In the genomic region with DNA sequence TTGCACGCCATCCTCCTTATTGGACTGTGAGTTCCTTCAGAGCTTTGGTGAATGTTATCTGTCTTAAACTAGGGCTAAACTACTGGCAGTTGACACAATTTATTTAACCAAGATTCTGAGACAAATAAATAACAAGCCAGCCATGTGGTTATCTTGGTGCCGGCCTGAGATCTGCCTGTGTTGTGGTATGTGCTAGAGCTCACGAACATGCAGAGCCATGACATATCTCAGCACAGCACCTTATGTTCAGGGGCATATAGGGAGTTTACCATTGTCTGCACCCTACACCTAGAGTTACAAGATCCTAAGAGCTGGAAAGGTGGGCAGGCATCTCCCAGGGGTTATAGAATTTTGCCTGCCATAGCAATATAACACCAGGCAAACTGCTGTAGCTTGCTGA, we compare ENCODE assay signal across 14 mouse cellular contexts.
"Had no signal": no experiment of that assay in that cellular context is flagged by ENCODE, and none has a peak within 500 bp of the region (broad histone marks: within the 10 kb centered on the region; RNA-seq: fewer than 3 reads in every experiment).

No protein-coding gene starts in this region.

- H3K4me1 ChIP-seq: liver, embryonic 15.5 days had no signal

- H3K9ac ChIP-seq: hindbrain, embryonic 15.5 days; limb, embryonic 13.5 days; liver, embryonic 15.5 days; midbrain, embryonic 15.5 days; neural tube, embryonic 12.5 days had no signal

- H3K9me3 ChIP-seq: hindbrain, embryonic 15.5 days; limb, embryonic 13.5 days; liver, embryonic 15.5 days; midbrain, embryonic 10.5 days; midbrain, embryonic 15.5 days; neural tube, embryonic 12.5 days had no signal

- DNase-seq: kidney, adult 8-10 months; kidney, postnatal 25 days; left cerebral cortex, postnatal 4 days; thymus, adult 18-20 months; thymus, postnatal 14 days had no signal

- ATAC-seq: inflammation-experienced regulatory T-cells, adult 6 months; intestine, postnatal 0 days; midbrain, embryonic 15.5 days had no signal

- H3K27ac ChIP-seq: hindbrain, embryonic 15.5 days; limb, embryonic 13.5 days; liver, embryonic 15.5 days; macrophage; midbrain, embryonic 10.5 days; midbrain, embryonic 15.5 days; neural tube, embryonic 12.5 days had no signal

- H3K4me3 ChIP-seq: hindbrain, embryonic 15.5 days; limb, embryonic 13.5 days; liver, embryonic 15.5 days; midbrain, embryonic 10.5 days; midbrain, embryonic 15.5 days; neural tube, embryonic 12.5 days had no signal

- H3K36me3 ChIP-seq: hindbrain, embryonic 15.5 days; liver, embryonic 15.5 days; midbrain, embryonic 15.5 days had no signal

- H3K27me3 ChIP-seq: hindbrain, embryonic 15.5 days; limb, embryonic 13.5 days; liver, embryonic 15.5 days; midbrain, embryonic 15.5 days; neural tube, embryonic 12.5 days had no signal

- H3K4me2 ChIP-seq: limb, embryonic 13.5 days; liver, embryonic 15.5 days; midbrain, embryonic 15.5 days; neural tube, embryonic 12.5 days had no signal
